Mouse (Mus musculus): ENCODE measurements around the gene Dhdds.

Gene Dhdds

GRCm38 (mm10) chr4:133970876-133971275 is 29.8 kb downstream of the Dhdds start:
- TF ChIP-seq GATA4 (IDR thresholded peaks at IDR 0.05; ENCODE audit: insufficient replicate concordance, low read length) = no peak

GRCm38 (mm10) chr4:133970196-133970595 is 30.5 kb downstream of the Dhdds start:
- no peak for TF ChIP-seq GATA4 (IDR thresholded peaks at IDR 0.05; ENCODE audit: insufficient replicate concordance, low read length)

- no peak for TF ChIP-seq GATA4 (IDR thresholded peaks at IDR 0.05; ENCODE audit: insufficient replicate concordance, low read length)
These were observed 31.5 kb downstream of the Dhdds start for GRCm38 (mm10) chr4:133969114-133969770.

GRCm38 (mm10) chr4:133968150-133968921 is 32.4 kb downstream of the Dhdds start, which contains the start of gene Hmgn2:
Gene Hmgn2, minus strand, starts transcription at chr4:133968650.
- TF ChIP-seq GATA4 (IDR thresholded peaks at IDR 0.05; ENCODE audit: insufficient replicate concordance, low read length) = no peak

GRCm38 (mm10) chr4:133967866-133968149 is 32.9 kb downstream of the Dhdds start:
- no peak for TF ChIP-seq GATA4 (IDR thresholded peaks at IDR 0.05; ENCODE audit: insufficient replicate concordance, low read length)

- TF ChIP-seq GATA4 (IDR thresholded peaks at IDR 0.05; ENCODE audit: insufficient replicate concordance, low read length) = peak; percentile 10; the same call in 1 of the 2 replicates
These were observed 33.4 kb downstream of the Dhdds start for GRCm38 (mm10) chr4:133967138-133967865.

GRCm38 (mm10) chr4:133966271-133966940 is 34.3 kb downstream of the Dhdds start:
- TF ChIP-seq GATA4 (IDR thresholded peaks at IDR 0.05; ENCODE audit: insufficient replicate concordance, low read length) = no peak

- no peak for TF ChIP-seq GATA4 (IDR thresholded peaks at IDR 0.05; ENCODE audit: insufficient replicate concordance, low read length)
These were observed 38.2 kb downstream of the Dhdds start for GRCm38 (mm10) chr4:133962566-133962965.

- no peak for TF ChIP-seq GATA4 (IDR thresholded peaks at IDR 0.05; ENCODE audit: insufficient replicate concordance, low read length)
These were observed 41.8 kb downstream of the Dhdds start for GRCm38 (mm10) chr4:133958884-133959283.

GRCm38 (mm10) chr4:133956358-133956757 is 44.4 kb downstream of the Dhdds start:
- no peak for TF ChIP-seq GATA4 (IDR thresholded peaks at IDR 0.05; ENCODE audit: insufficient replicate concordance, low read length)

- TF ChIP-seq GATA4 (IDR thresholded peaks at IDR 0.05; ENCODE audit: insufficient replicate concordance, low read length) = no peak
These were observed 54.0 kb downstream of the Dhdds start for GRCm38 (mm10) chr4:133946736-133947135.

- TF ChIP-seq GATA4 (IDR thresholded peaks at IDR 0.05; ENCODE audit: insufficient replicate concordance, low read length) = no peak
These were observed 56.9 kb downstream of the Dhdds start for GRCm38 (mm10) chr4:133943791-133944190.

- TF ChIP-seq GATA4 (IDR thresholded peaks at IDR 0.05; ENCODE audit: insufficient replicate concordance, low read length) = no peak
These were observed 58.0 kb downstream of the Dhdds start for GRCm38 (mm10) chr4:133942679-133943078.

- no peak for TF ChIP-seq GATA4 (IDR thresholded peaks at IDR 0.05; ENCODE audit: insufficient replicate concordance, low read length)
These were observed 59.1 kb downstream of the Dhdds start for GRCm38 (mm10) chr4:133941576-133941975.
